Mouse (Mus musculus) heart, embryonic 10.5 days (tissue): ENCODE results near the gene Bdkrb2. TPM values are rescaled to one million over a fixed set of nuclear protein-coding genes. Genes with fewer than 3 reads are reported as not detected.

Experiments
- DNase-seq: peaks from one replicate; pipeline ENCODE4 v3.0.0-alpha.2; 2017; ENCODE audit warnings: low spot score
- H3K27ac ChIP-seq: fragments of 300-500 bp; sonication (generic); 2 replicates; pipeline ENCODE4 v1.5.1; 2016; ENCODE audit warnings: mild to moderate bottlenecking
- H3K27me3 ChIP-seq: fragments of 300-500 bp; sonication (generic); 2 replicates; pipeline ENCODE4 v1.6.1; 2016; ENCODE audit warnings: mild to moderate bottlenecking; ENCODE audit not compliant: poor library complexity, insufficient read depth, severe bottlenecking
- H3K36me3 ChIP-seq: fragments of 300-500 bp; sonication (generic); 2 replicates; pipeline ENCODE4 v1.6.1; 2016; ENCODE audit warnings: mild to moderate bottlenecking, moderate library complexity
- H3K4me1 ChIP-seq: fragments of 300-500 bp; sonication (generic); 2 replicates; pipeline ENCODE4 v1.6.1; 2016; ENCODE audit warnings: mild to moderate bottlenecking
- H3K4me3 ChIP-seq: fragments of 300-500 bp; sonication (generic); 2 replicates; pipeline ENCODE4 v1.5.1; 2016; ENCODE audit warnings: mild to moderate bottlenecking, moderate library complexity
- H3K9me3 ChIP-seq: fragments of 300-500 bp; sonication (generic); 2 replicates; pipeline ENCODE4 v1.6.1; 2016; ENCODE audit warnings: mild to moderate bottlenecking, moderate library complexity
- WGBS: fragments of 180-500 bp; shearing (Covaris S2); methylation state at CpG from one replicate; pipeline ENCODE4 v1.1.7; 2016; 5-methylcytosine and 5-hydroxymethylcytosine counted together
- polyA plus RNA-seq: library from polyadenylated mRNA; unstranded; fragments of >200 nt; fragmentation: Nextera tagmentation; extraction: Ambion mirVana; gene quantifications from 2 replicates; pipeline ENCODE4 v1.2.1, GENCODE M21; 2016

Gene Bdkrb2
- polyA plus RNA-seq, 1 experiment from 2014 or later, result 1.4 TPM

GRCm38 (mm10) chr12:105537162-105537561, 25.9 kb upstream of the Bdkrb2 start:
- Histone ChIP-seq H3K4me3 (no peak overlapping the region), H3K9me3 (no peaks in the 10 kb centered on the region; the same call in 1 of the 2 replicates), H3K27ac (no peak overlapping the region; the same call in 1 of the 2 replicates), H3K27me3 (0 out of 2 replicates have a peak, but pooled peaks cover 4% of the 10 kb centered on the region), H3K36me3 (no peaks in the 10 kb centered on the region), H3K4me1 (peaks cover 18% of the 10 kb centered on the region)
- DNase-seq, result no peak
- 73% methylated on average over 5 of the region's 5 CpGs for WGBS

GRCm38 (mm10) chr12:105539649-105540048, 23.4 kb upstream of the Bdkrb2 start:
- peaks cover 19% of the 10 kb centered on the region for H3K4me1 ChIP-seq
- DNase-seq, result no peak

GRCm38 (mm10) chr12:105541590-105542402, 21.2 kb upstream of the Bdkrb2 start:
- DNase-seq, result no peak
- Histone ChIP-seq H3K4me1 (peaks cover 33% of the 10 kb centered on the region), H3K36me3 (no peaks in the 10 kb centered on the region), H3K4me3 (no peak overlapping the region), H3K27ac (no peak overlapping the region; the same call in 1 of the 2 replicates), H3K9me3 (no peaks in the 10 kb centered on the region), H3K27me3 (peaks cover 7% of the 10 kb centered on the region; the same call in 1 of the 2 replicates)
- WGBS, result 74% methylated on average over 12 of the region's 12 CpGs

More at GRCm38 (mm10) chr12:105539649-105540048, 23.4 kb upstream of the Bdkrb2 start:
- H3K27ac ChIP-seq, result no peak overlapping the region
- WGBS, result 87% methylated on average over 10 of the region's 10 CpGs
- H3K9me3 ChIP-seq, result no peaks in the 10 kb centered on the region
- no peaks in the 10 kb centered on the region for H3K36me3 ChIP-seq
- peaks cover 7% of the 10 kb centered on the region; the same call in 1 of the 2 replicates for H3K27me3 ChIP-seq
- no peak overlapping the region for H3K4me3 ChIP-seq

- Histone ChIP-seq H3K27me3 (peaks cover 7% of the 10 kb centered on the region; the same call in 1 of the 2 replicates), H3K4me3 (no peak overlapping the region), H3K9me3 (no peaks in the 10 kb centered on the region), H3K36me3 (no peaks in the 10 kb centered on the region), H3K4me1 (peaks cover 29% of the 10 kb centered on the region), H3K27ac (no peak overlapping the region)
- 86% methylated on average over 3 of the region's 3 CpGs for WGBS
- no peak for DNase-seq
These were observed 20.5 kb upstream of the Bdkrb2 start for GRCm38 (mm10) chr12:105542513-105542912.

- H3K4me3 ChIP-seq, result no peak overlapping the region
- H3K27me3 ChIP-seq, result peaks cover 7% of the 10 kb centered on the region; the same call in 1 of the 2 replicates
- no peak for DNase-seq
- H3K36me3 ChIP-seq, result no peaks in the 10 kb centered on the region
- 81% methylated on average over 8 of the region's 8 CpGs for WGBS
- peaks cover 35% of the 10 kb centered on the region for H3K4me1 ChIP-seq
- H3K9me3 ChIP-seq, result no peaks in the 10 kb centered on the region
- H3K27ac ChIP-seq, result no peak overlapping the region
These were observed 19.9 kb upstream of the Bdkrb2 start for GRCm38 (mm10) chr12:105543176-105543575.

GRCm38 (mm10) chr12:105543751-105544150, 19.3 kb upstream of the Bdkrb2 start:
- 57% methylated on average over 6 of the region's 6 CpGs for WGBS
- Histone ChIP-seq H3K27ac (no peak overlapping the region), H3K4me3 (no peak overlapping the region), H3K36me3 (no peaks in the 10 kb centered on the region), H3K4me1 (peaks cover 39% of the 10 kb centered on the region), H3K9me3 (no peaks in the 10 kb centered on the region), H3K27me3 (peaks cover 7% of the 10 kb centered on the region; the same call in 1 of the 2 replicates)
- no peak for DNase-seq

- Histone ChIP-seq H3K4me1 (peaks cover 49% of the 10 kb centered on the region), H3K9me3 (no peaks in the 10 kb centered on the region), H3K36me3 (no peaks in the 10 kb centered on the region), H3K4me3 (no peak overlapping the region), H3K27me3 (peaks cover 7% of the 10 kb centered on the region; the same call in 1 of the 2 replicates), H3K27ac (peak overlapping the region; percentile 6; the same call in 1 of the 2 replicates)
- 49% methylated on average over 7 of the region's 7 CpGs for WGBS
- no peak for DNase-seq
These were observed 18.2 kb upstream of the Bdkrb2 start for GRCm38 (mm10) chr12:105544872-105545271.

- DNase-seq, result no peak
- Histone ChIP-seq H3K4me3 (no peak overlapping the region), H3K9me3 (no peaks in the 10 kb centered on the region), H3K4me1 (peaks cover 49% of the 10 kb centered on the region), H3K27me3 (peaks cover 11% of the 10 kb centered on the region; the same call in 1 of the 2 replicates), H3K36me3 (no peaks in the 10 kb centered on the region), H3K27ac (peak overlapping the region; percentile 11; the same call in 1 of the 2 replicates)
- 41% methylated on average over 17 of the region's 17 CpGs for whole genome bisulfite sequencing
These were observed 17.2 kb upstream of the Bdkrb2 start for GRCm38 (mm10) chr12:105545696-105546435.

- Histone ChIP-seq H3K4me3 (no peak overlapping the region), H3K9me3 (no peaks in the 10 kb centered on the region), H3K36me3 (no peaks in the 10 kb centered on the region), H3K27me3 (peaks cover 8% of the 10 kb centered on the region; the same call in 1 of the 2 replicates), H3K27ac (0 out of 2 replicates have a peak overlapping the region, but pooled peaks have one; percentile 11), H3K4me1 (peaks cover 52% of the 10 kb centered on the region)
- 60% methylated on average over 6 of the region's 6 CpGs for WGBS
- DNase-seq, result no peak
These were observed 16.5 kb upstream of the Bdkrb2 start for GRCm38 (mm10) chr12:105546538-105546937.

- H3K27ac ChIP-seq, result 0 out of 2 replicates have a peak overlapping the region, but pooled peaks have one; percentile 64
- H3K4me1 ChIP-seq, result peaks cover 54% of the 10 kb centered on the region
- no peaks in the 10 kb centered on the region for H3K36me3 ChIP-seq
- no peaks in the 10 kb centered on the region for H3K9me3 ChIP-seq
- H3K4me3 ChIP-seq, result no peak overlapping the region
- WGBS, result 72% methylated on average over 2 of the region's 2 CpGs
- DNase-seq, result no peak
- H3K27me3 ChIP-seq, result peaks cover 8% of the 10 kb centered on the region; the same call in 1 of the 2 replicates
These were observed 15.9 kb upstream of the Bdkrb2 start for GRCm38 (mm10) chr12:105547151-105547550.

- Histone ChIP-seq H3K9me3 (no peaks in the 10 kb centered on the region), H3K36me3 (no peaks in the 10 kb centered on the region), H3K4me1 (peaks cover 55% of the 10 kb centered on the region), H3K4me3 (no peak overlapping the region), H3K27ac (no peak overlapping the region), H3K27me3 (peaks cover 8% of the 10 kb centered on the region; the same call in 1 of the 2 replicates)
- no peak for DNase-seq
- 67% methylated on average over 2 of the region's 2 CpGs for WGBS
These were observed 15.0 kb upstream of the Bdkrb2 start for GRCm38 (mm10) chr12:105548001-105548400.

GRCm38 (mm10) chr12:105548881-105549280, 14.1 kb upstream of the Bdkrb2 start:
- DNase-seq, result no peak
- Histone ChIP-seq H3K4me3 (no peak overlapping the region), H3K4me1 (peaks cover 57% of the 10 kb centered on the region), H3K27ac (peak overlapping the region; percentile 52; the same call in 1 of the 2 replicates), H3K9me3 (no peaks in the 10 kb centered on the region), H3K27me3 (peaks cover 8% of the 10 kb centered on the region; the same call in 1 of the 2 replicates), H3K36me3 (no peaks in the 10 kb centered on the region)
- WGBS, result 75% methylated on average over 6 of the region's 6 CpGs
